Mouse (Mus musculus) hindbrain, embryonic 16.5 days (tissue): Measurements from ENCODE around the gene Crybg2. TPM values are rescaled to one million over a fixed set of nuclear protein-coding genes. Genes with fewer than 3 reads are reported as not detected.

Source experiments
- ATAC-seq: fragments of 200-750 bp; cut with Nextera tagmentation; 2 replicates; pipeline ENCODE4 v1.8.0; 2017; ENCODE audit warnings: moderate TSS enrichment, moderate library complexity
- H3K27ac ChIP-seq: fragments of 300-500 bp; sonication (generic); 2 replicates; pipeline ENCODE4 v1.5.1; 2014; ENCODE audit warnings: low read depth, mild to moderate bottlenecking, control low read depth, low read length, moderate library complexity
- H3K27me3 ChIP-seq: fragments of 300-500 bp; sonication (generic); replicated peaks from 2 replicates; pipeline ENCODE4 v1.6.1; 2014; ENCODE audit warnings: low read length; ENCODE audit not compliant: control insufficient read depth, insufficient read depth
- H3K36me3 ChIP-seq: fragments of 300-500 bp; sonication (generic); 2 replicates; pipeline ENCODE4 v1.6.1; 2014; ENCODE audit warnings: mild to moderate bottlenecking, low read length, moderate library complexity, mixed read lengths; ENCODE audit not compliant: control insufficient read depth, insufficient read depth
- H3K4me1 ChIP-seq: fragments of 300-500 bp; sonication (generic); 2 replicates; pipeline ENCODE4 v1.6.1; 2014; ENCODE audit warnings: low read depth, low read length; ENCODE audit not compliant: control insufficient read depth, insufficient read depth
- H3K4me2 ChIP-seq: fragments of 300-500 bp; sonication (generic); 2 replicates; pipeline ENCODE4 v1.6.1; 2014; ENCODE audit warnings: mild to moderate bottlenecking, low read length, control low read depth, moderate library complexity
- H3K4me3 ChIP-seq: fragments of 300-500 bp; sonication (generic); 2 replicates; pipeline ENCODE4 v1.5.1; 2014; ENCODE audit warnings: mild to moderate bottlenecking, low read length, control low read depth, moderate library complexity
- H3K9ac ChIP-seq: fragments of 300-500 bp; sonication (generic); 2 replicates; pipeline ENCODE4 v1.6.1; 2014; ENCODE audit warnings: low read depth, mild to moderate bottlenecking, control low read depth, low read length, moderate library complexity
- H3K9me3 ChIP-seq: fragments of 300-500 bp; sonication (generic); 2 replicates; pipeline ENCODE4 v1.6.1; 2014; ENCODE audit warnings: mild to moderate bottlenecking, low read length, moderate library complexity; ENCODE audit not compliant: control insufficient read depth
- WGBS: fragments of 180-500 bp; shearing (Covaris S2); extraction: QIAGEN DNeasy Blood & Tissue Kit; methylation state at CpG from one replicate; pipeline ENCODE4 v1.1.7; 2014; 5-methylcytosine and 5-hydroxymethylcytosine counted together
- polyA plus RNA-seq: library from polyadenylated mRNA; unstranded; fragments of >200 nt; fragmentation: Nextera tagmentation; extraction: Ambion mirVana; gene quantifications from 2 replicates; pipeline ENCODE4 v1.2.1, GENCODE M21; 2015

Gene Crybg2
- polyA plus RNA-seq, 1 experiment from 2014 or later = 5.3 TPM

DNA sequence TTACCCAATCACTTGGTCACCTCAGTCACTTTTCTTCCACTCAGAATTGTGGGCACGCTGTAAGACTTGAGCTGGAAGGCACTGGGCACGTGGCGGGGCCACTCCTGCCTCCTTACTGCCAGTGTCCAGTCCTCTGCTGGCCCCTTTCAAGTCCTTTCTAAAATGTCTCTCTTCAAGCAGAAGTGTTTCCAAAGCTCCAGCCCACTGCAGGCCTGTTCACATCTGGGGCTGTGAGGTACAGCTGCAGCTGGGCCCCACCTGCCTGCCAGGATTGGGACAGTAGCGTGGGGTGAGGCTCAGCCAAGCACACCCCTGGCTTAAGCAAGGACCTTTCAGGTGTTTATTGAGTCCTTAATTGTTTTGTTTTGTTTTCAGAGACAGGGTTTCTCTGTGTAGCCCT, 53.4 kb downstream of the Crybg2 start:
- WGBS = 92% methylated on average over 4 of the region's 4 CpGs

DNA sequence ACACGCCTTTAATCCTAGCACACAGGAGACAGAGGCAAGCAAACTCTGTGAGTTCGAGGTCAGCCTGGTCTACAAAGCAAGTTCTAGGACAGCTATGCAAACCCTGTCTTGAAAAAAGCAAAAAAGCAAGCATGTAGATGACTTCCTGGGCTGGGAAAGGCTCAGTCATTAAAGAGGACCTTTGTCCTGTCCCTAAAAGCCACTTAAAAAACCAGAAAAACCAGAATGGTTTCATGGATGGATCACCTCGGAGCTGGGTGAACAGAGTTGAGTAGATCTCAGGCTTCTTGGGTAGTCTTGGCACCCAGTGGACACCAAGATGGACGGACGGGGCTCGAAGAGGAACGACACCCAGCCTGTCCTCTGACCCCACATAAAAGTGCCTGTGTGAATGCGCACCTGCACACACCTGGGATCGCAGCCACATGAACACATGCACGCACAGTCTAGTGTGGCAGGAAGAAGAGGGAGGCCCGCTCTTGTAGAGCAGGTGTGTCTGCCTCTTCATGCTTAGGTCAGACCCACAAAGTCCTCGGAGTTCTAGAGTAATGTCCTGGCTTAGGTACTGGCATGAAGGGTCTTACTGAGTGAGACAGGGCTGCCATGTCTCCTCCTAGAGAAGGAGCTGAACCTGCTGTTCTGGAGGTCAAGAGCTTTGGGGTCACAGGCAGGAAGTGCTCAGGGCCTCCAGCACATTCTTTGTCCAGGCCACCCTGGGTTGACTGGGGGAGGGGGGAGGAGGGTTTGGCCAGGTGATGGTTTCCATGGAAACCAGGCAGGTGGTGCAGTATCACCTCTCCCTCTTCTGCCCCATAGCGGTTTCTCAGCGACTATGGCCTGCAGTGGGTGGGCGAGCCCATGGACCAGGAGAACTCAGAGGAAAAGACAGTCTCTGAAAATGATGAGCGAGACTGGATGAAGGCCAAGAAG, 54.9 kb downstream of the Crybg2 start:
- H3K27me3 ChIP-seq = no peaks in the 10 kb centered on the region
- 88% methylated on average over 16 of the region's 16 CpGs for WGBS

More for the DNA sequence above, 53.4 kb downstream of the Crybg2 start:
- Histone ChIP-seq H3K36me3 (no peaks in the 10 kb centered on the region), H3K27me3 (no peaks in the 10 kb centered on the region), H3K4me2 (no peak overlapping the region), H3K9ac (no peak overlapping the region), H3K9me3 (no peaks in the 10 kb centered on the region), H3K4me3 (no peak overlapping the region), H3K27ac (no peak overlapping the region), H3K4me1 (no peaks in the 10 kb centered on the region)
- ATAC-seq = no peak

DNA sequence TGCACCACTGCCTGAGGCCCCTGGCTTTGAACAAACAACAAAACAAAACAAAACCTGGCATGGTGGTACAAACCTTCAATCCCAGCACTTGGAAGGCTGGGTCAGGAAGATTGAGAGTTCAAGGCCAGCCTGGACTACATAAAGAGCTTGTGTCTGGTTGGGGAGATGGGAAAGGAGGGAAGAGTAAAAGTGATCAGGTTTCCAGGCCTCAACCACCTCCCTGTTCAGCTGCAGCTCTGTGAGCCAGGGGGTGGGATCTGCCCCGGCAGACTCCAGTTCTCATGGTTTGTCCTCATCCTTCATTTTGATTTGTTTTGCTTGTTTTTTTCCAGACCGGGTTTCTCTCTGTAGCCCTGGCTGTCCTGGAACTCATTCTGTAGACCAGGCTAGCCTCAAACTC, 55.9 kb downstream of the Crybg2 start:
- no peak overlapping the region for H3K4me2 ChIP-seq
- ATAC-seq = no peak

More for the DNA sequence above, 54.9 kb downstream of the Crybg2 start:
- Histone ChIP-seq H3K4me2 (no peak overlapping the region), H3K36me3 (no peaks in the 10 kb centered on the region), H3K4me3 (no peak overlapping the region), H3K9me3 (no peaks in the 10 kb centered on the region), H3K9ac (no peak overlapping the region; the same call in 1 of the 2 replicates), H3K27ac (no peak overlapping the region), H3K4me1 (no peaks in the 10 kb centered on the region)
- ATAC-seq = no peak

DNA sequence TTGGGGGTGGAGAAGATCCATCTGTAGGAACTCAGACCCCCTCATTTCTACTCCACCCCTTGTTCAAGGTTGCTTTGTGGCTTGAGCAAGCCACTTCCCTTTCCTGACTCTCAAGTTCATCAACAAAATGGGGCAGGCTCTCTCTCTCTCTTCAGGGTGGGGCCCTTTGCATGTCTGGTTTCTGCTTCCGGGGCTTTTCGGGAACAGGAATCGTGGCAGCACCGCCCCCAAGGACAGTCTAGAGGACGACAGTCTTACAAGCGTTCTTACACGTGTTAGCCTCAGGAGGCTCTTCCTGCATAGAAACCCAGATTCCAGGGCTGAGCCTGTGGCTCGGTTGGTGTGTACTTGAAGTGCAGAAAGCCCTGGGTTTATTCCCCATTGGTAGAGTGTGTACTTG, 56.4 kb downstream of the Crybg2 start:
- Histone ChIP-seq H3K4me1 (no peaks in the 10 kb centered on the region; the same call in 1 of the 2 replicates), H3K4me3 (no peak overlapping the region), H3K4me2 (no peak overlapping the region), H3K27ac (no peak overlapping the region), H3K36me3 (no peaks in the 10 kb centered on the region), H3K9me3 (no peaks in the 10 kb centered on the region), H3K9ac (no peak overlapping the region), H3K27me3 (no peaks in the 10 kb centered on the region)
- no peak for ATAC-seq
- 87% methylated on average over 8 of the region's 8 CpGs for WGBS

More for the DNA sequence above, 55.9 kb downstream of the Crybg2 start:
- no peaks in the 10 kb centered on the region; the same call in 1 of the 2 replicates for H3K4me1 ChIP-seq
- H3K27me3 ChIP-seq = no peaks in the 10 kb centered on the region
- H3K9ac ChIP-seq = no peak overlapping the region
- no peaks in the 10 kb centered on the region for H3K9me3 ChIP-seq
- no peak overlapping the region for H3K4me3 ChIP-seq
- no peaks in the 10 kb centered on the region for H3K36me3 ChIP-seq
- H3K27ac ChIP-seq = no peak overlapping the region
- WGBS = 89% methylated on average over 2 of the region's 2 CpGs

DNA sequence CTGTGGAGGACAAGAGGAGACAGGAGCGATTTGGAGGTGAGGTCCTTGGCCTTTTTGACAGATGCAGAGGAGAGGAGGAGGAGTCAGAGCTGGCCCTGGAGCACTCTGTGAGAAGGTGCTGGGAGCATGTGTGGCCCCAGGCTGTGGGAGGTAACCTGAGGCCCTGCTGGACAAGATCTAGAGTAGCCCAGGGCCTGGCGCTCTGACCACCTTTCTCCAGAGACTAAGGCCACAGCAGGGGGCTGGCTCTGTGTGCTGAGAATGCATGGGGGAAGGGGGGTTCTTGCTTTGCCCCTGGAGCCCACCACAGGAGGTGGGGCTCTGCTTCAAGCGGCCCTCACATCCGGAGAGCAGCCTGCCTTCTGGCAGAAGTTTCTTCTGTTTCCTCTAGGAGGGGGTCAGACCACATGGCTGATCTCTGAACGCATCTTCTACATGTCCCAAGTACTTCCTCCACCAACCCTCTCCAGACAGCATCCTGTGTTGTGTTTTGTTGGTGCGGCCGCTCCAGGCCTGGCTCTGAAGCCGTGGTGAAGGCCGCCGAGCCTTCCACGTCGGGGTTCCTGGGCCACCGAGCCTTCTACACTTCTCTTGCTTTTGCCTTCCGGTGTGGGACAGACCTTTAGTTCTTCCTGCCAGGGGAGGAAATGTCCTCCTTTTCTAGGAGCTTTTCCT, 57.6 kb downstream of the Crybg2 start:
- Histone ChIP-seq H3K9me3 (no peaks in the 10 kb centered on the region), H3K9ac (no peak overlapping the region), H3K4me3 (no peak overlapping the region), H3K4me1 (no peaks in the 10 kb centered on the region; the same call in 1 of the 2 replicates), H3K27me3 (no peaks in the 10 kb centered on the region), H3K4me2 (no peak overlapping the region), H3K36me3 (no peaks in the 10 kb centered on the region), H3K27ac (no peak overlapping the region)
- ATAC-seq = no peak
- 76% methylated on average over 14 of the region's 14 CpGs for WGBS

DNA sequence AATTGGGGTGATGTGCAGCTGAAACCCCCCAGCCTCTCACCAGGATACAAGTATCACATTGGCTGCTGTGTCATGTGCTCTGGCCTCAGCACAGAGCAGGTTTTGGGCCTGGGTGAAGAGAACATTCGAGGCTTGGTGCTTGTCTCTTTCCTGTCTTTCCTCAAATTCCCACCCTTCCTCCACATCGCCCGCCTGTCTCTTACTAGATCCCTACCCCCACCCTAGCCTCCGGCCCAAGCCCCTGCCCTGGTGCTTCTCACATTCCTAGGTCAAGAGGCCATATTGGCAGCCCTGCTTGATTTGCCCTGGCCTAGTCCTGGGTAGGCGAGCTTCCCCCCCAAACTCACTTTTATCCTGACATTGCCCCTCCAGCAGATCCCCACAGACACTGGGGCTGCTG, 58.4 kb downstream of the Crybg2 start:
- 74% methylated on average over 5 of the region's 5 CpGs for WGBS
- H3K27ac ChIP-seq = no peak overlapping the region
- no peak overlapping the region for H3K9ac ChIP-seq
- no peak overlapping the region for H3K4me3 ChIP-seq
- H3K9me3 ChIP-seq = no peaks in the 10 kb centered on the region
- no peaks in the 10 kb centered on the region for H3K27me3 ChIP-seq
- H3K36me3 ChIP-seq = no peaks in the 10 kb centered on the region
- peaks cover under 1% of the 10 kb centered on the region; the same call in 1 of the 2 replicates for H3K4me1 ChIP-seq
- no peak overlapping the region for H3K4me2 ChIP-seq
- ATAC-seq = no peak

DNA sequence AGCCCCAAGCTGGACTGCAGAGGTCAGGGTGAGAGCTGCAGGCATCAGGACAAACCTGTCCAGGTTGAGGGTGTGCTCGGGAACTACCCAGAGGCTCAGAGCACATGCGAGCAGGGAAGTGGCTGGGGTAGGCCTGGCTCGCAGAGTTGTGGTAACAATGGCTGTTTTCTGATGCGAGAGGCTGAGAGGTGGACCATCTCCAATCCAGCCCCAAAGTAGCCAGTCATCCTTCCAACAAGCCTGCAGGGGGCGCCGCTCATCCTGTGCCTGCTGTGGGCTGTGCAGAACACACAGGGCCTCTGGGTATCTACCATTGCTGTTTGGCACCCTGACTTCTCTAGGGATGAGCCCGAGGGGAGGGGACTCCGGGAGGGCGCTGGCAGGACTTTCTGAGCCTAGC, 59.0 kb downstream of the Crybg2 start:
- peaks cover 3% of the 10 kb centered on the region; the same call in 1 of the 2 replicates for H3K4me1 ChIP-seq
- H3K27me3 ChIP-seq = no peaks in the 10 kb centered on the region
- no peak for ATAC-seq
- H3K9me3 ChIP-seq = no peaks in the 10 kb centered on the region
- H3K4me3 ChIP-seq = no peak overlapping the region
- no peak overlapping the region for H3K9ac ChIP-seq
- no peaks in the 10 kb centered on the region for H3K36me3 ChIP-seq
- no peak overlapping the region for H3K4me2 ChIP-seq
- WGBS = 67% methylated on average over 9 of the region's 9 CpGs
- no peak overlapping the region for H3K27ac ChIP-seq

DNA sequence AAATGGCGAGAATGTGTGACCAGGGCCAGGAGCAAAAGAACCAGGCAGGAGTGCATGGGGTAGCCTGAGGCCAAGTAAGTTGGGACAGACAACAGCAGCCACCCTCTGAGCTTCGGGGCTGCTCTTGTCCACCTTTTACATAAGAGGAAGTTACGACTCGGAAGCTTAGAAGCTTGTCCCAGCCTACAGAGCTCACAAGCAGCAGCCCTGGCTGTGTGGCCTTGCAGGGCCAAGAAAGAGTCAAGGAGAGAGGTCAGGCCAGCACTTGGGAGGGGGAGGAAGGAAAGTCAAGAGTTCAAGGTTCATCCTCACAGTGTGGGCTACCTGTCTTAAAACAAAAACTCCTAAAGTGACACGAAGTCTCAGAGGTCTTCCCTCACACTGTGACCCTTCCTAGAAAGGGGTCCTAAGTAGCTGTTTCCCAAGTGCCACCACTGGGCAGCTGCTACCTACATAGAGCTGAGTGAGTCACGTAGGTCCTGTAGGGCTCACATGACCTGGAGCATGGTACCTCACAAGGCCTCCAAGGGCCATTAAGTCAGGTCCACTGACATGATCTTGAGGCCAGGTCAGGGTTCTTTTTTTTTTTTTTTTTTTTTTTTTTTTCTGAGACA, 59.7 kb downstream of the Crybg2 start:
- Histone ChIP-seq H3K9me3 (no peaks in the 10 kb centered on the region), H3K27ac (no peak overlapping the region), H3K4me3 (no peak overlapping the region), H3K4me1 (peaks cover 3% of the 10 kb centered on the region; the same call in 1 of the 2 replicates), H3K9ac (no peak overlapping the region), H3K36me3 (no peaks in the 10 kb centered on the region), H3K4me2 (no peak overlapping the region), H3K27me3 (no peaks in the 10 kb centered on the region)
- 83% methylated on average over 6 of the region's 6 CpGs for WGBS
- ATAC-seq = no peak

DNA sequence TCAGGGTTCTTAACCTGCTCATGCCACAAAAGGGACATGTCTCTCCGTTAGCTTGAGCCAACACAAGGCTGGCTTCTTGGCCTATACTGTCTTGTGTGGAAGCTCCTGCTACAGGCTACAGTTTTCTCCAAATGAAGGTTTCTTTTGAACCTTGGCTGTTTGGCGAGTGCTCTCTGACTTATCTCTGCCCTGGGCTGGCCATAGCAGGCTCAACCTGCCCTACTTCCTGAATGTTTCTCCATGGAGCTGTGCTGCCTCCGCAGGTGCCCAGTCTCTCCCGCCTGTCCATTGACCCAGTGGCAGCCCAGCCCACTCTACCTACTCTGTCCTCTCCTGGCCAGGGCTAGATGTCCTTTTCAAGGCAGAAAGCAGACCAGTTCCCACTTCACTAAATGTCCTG, 60.3 kb downstream of the Crybg2 start:
- 81% methylated on average over 4 of the region's 4 CpGs for WGBS
- Histone ChIP-seq H3K36me3 (no peaks in the 10 kb centered on the region), H3K4me1 (peaks cover 3% of the 10 kb centered on the region; the same call in 1 of the 2 replicates), H3K27ac (no peak overlapping the region), H3K4me3 (no peak overlapping the region), H3K27me3 (no peaks in the 10 kb centered on the region), H3K9ac (no peak overlapping the region), H3K4me2 (no peak overlapping the region), H3K9me3 (no peaks in the 10 kb centered on the region)
- no peak for ATAC-seq
